Mouse (Mus musculus) urinary bladder, postnatal 4 days (tissue): ENCODE measurements around the gene Unc93a.
A peak's percentile ranks its signal among the peaks of the same experiment; 100 is the strongest.
"Not testable (repeated sequence)": the region's sequence is repeated elsewhere in the genome, so short reads cannot be mapped to it uniquely, and the experiment has no call there.

Experiments used
- DNase-seq, 2 experiments: peaks; one replicate each; pipeline ENCODE4 v3.0.0; 2021 to 2022; ENCODE audit warnings: low spot score in 2 of 2

Gene Unc93a

GRCm38 (mm10) chr17:13131710-13132109 is at the start of gene Unc93a:
Gene Unc93a, minus strand, starts transcription at chr17:13131810.
- not testable (repeated sequence) for DNase-seq

- DNase-seq, result peak in 1 of 2 experiments; percentile 14
Measured at GRCm38 (mm10) chr17:13180491-13180890, 48.9 kb upstream of the Unc93a start.

- DNase-seq, result peak in 1 of 2 experiments; percentile 14
Measured at GRCm38 (mm10) chr17:13179021-13179420, 47.4 kb upstream of the Unc93a start.

GRCm38 (mm10) chr17:13177796-13178195 is 46.2 kb upstream of the Unc93a start:
- DNase-seq, result peak in 1 of 2 experiments; percentile 16

GRCm38 (mm10) chr17:13175609-13176008 is 44.0 kb upstream of the Unc93a start:
- not testable (repeated sequence) for DNase-seq

- not testable (repeated sequence) for DNase-seq
Measured at GRCm38 (mm10) chr17:13174029-13174428, 42.4 kb upstream of the Unc93a start.

- DNase-seq, result not testable (repeated sequence)
Measured at GRCm38 (mm10) chr17:13173578-13173977, 42.0 kb upstream of the Unc93a start.

- DNase-seq, result not testable (repeated sequence)
Measured at GRCm38 (mm10) chr17:13146128-13146527, 14.5 kb upstream of the Unc93a start.

GRCm38 (mm10) chr17:13144580-13145215 is 13.1 kb upstream of the Unc93a start:
- DNase-seq, result not testable (repeated sequence)

GRCm38 (mm10) chr17:13142665-13143064 is 11.1 kb upstream of the Unc93a start:
- not testable (repeated sequence) for DNase-seq

- DNase-seq, result not testable (repeated sequence)
Measured at GRCm38 (mm10) chr17:13135356-13135755, 3.7 kb upstream of the Unc93a start.

GRCm38 (mm10) chr17:13132352-13132751 is 742 bp upstream of the Unc93a start:
- DNase-seq, result not testable (repeated sequence)

GRCm38 (mm10) chr17:13129737-13130465 is 1.7 kb downstream of the Unc93a start:
- not testable (repeated sequence) for DNase-seq

GRCm38 (mm10) chr17:13129324-13129723 is 2.3 kb downstream of the Unc93a start:
- DNase-seq, result not testable (repeated sequence)

- DNase-seq, result not testable (repeated sequence)
Measured at GRCm38 (mm10) chr17:13124241-13124640, 7.4 kb downstream of the Unc93a start.

- not testable (repeated sequence) for DNase-seq
Measured at GRCm38 (mm10) chr17:13123308-13124038, 8.1 kb downstream of the Unc93a start.

- DNase-seq, result not testable (repeated sequence)
Measured at GRCm38 (mm10) chr17:13112504-13113291, 18.9 kb downstream of the Unc93a start.

GRCm38 (mm10) chr17:13106563-13106962 is 25.0 kb downstream of the Unc93a start:
- not testable (repeated sequence) for DNase-seq

- not testable (repeated sequence) for DNase-seq
Measured at GRCm38 (mm10) chr17:13092960-13093359, 38.6 kb downstream of the Unc93a start.

GRCm38 (mm10) chr17:13092100-13092764 is 39.4 kb downstream of the Unc93a start:
- DNase-seq, result not testable (repeated sequence)

GRCm38 (mm10) chr17:13091510-13091909 is 40.1 kb downstream of the Unc93a start:
- not testable (repeated sequence) for DNase-seq
